Mouse (Mus musculus): ENCODE results near the gene Fgf12.

Fgf12 gene

DNA sequence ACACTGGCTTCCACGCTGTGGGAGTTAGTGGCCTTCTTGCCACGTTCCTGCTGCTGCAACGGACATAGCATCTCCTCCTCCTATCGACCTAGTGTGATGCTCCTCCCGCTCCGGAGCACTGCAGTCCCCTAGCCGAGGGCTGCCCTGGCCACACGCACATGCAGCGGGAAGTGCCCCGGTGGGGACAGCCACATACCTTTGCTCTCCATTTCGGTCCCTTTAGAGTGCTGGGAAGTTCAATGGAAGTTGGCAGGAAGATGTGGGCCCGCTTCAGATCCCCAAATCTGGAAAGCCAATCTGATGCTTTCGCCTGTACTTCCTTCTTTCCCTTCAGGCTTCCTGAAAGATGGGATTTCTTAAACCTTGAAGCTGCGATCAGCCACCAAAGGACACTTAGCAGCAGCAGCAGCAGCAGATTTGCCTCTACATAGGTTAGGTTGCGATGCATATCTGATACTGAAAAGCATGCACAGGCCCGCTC, at the start of gene Fgf12:
Gene Fgf12 (minus strand): TSS at position 431 of the 481 bp plus-strand sequence.
- DNase-seq (ENCODE audit: low read depth), result no peak

GRCm38 (mm10) chr16:28793115-28793514, 40.2 kb upstream of the Fgf12 start:
- DNase-seq (ENCODE audit: low read depth), result peak; percentile 63

DNA sequence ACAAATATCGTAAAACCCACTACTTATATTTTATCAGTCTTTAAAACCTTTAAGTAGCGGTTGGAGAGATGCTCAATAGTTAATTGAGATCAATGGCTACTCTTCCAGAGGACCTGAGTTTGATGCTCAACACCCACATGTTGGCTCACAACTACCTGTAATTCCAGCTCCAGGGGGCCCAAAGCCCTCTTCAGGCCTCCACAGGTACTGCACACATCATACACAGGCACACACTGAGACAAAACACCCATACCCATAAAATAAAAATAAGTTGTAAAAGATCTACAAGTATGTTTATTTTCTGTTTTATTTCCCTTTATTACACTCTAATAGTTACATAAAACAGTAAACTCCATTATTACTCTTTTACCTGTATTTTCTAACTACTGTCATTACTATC, 17.4 kb upstream of the Fgf12 start:
- no peak for DNase-seq (ENCODE audit: low read depth)

DNA sequence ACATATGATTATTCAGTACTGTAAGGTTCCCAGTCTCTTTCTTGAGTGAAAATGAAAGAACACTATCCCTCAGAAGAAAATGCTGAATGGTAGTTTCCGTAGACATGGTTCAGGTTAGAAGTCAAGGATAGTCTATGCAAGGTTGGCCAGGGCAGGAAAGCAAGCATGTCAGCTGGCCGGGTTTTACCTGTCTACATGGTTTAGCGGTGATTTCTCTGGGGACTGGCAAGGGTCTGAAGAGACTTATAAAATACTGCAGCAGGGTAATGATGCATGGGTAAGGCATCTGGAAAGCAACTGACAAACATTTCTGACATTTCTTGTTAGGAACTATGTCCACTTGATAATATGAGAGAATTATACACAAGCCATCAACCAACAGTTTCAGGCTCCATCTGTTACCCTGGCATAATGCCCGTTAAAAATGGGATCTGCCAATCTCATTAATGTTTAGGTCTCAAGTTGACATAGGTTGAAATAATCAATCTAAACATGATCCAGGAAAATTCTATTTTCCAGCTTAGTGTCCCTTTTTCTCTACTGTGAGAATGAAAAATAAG, 8.6 kb upstream of the Fgf12 start:
- no peak for DNase-seq (ENCODE audit: low read depth)

- no peak for DNase-seq (ENCODE audit: low read depth)
Observed at GRCm38 (mm10) chr16:28753124-28753917, 453 bp upstream of the Fgf12 start.

DNA sequence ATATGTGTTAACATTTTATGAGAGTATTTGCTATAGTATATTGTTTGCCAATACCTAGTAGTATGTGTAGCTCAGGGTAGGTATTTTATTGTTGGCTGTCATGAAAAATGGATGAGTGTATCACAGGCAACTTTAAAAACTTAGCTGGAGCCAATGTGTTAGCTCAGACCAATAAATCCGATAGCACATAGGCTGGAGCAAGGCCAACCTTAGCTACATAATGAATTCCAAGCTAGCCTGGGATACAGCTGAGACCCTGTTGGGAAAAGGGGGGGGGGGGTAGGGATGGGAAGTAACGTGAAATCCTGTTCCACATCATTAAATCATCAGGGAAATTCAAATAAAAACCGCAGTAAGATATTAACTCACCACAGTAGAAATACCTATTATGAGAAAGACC, 18.4 kb downstream of the Fgf12 start:
- DNase-seq (ENCODE audit: low read depth), result no peak

DNA sequence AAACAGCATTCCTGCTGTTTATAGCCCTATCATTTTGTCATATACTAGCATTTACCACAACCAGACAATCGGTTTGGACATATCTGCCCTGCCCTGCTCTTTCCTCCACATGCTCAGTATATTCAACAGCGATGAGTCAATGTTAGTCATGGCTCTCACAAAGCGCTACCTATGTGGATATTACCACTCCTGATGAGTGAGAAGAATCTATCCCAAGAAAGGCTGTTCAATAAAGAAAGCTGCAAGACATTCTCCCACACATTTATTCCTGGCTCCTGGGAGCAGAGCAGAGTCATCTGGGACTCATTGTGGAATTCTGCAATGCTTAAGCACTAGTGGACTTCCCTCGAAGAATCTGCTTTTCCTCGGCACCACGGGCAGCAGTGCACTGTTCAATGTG, 26.1 kb downstream of the Fgf12 start:
- DNase-seq (ENCODE audit: low read depth), result no peak

GRCm38 (mm10) chr16:28706623-28707022, 46.2 kb downstream of the Fgf12 start:
- no peak for DNase-seq (ENCODE audit: low read depth)

GRCm38 (mm10) chr16:28700346-28700745, 52.5 kb downstream of the Fgf12 start:
- no peak for DNase-seq (ENCODE audit: low read depth)

DNA sequence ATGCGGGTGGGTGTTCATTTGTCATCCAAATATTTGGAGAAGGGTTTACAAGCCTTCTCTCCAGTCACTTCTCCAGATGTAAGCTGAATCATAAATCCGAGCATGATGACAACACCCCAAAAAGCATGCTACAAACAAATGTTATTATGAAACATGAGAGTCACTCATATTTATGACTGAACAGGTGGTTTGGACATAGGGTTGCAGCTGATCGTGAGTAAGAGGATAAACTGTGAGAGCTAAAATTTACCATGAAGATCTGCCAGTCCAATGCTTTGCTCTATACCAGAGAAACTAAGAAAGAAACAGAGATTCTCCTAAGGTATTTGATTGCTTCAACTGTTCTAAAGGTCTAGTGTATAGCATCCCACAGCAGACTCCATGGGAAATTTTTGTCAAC, 56.0 kb downstream of the Fgf12 start:
- no peak for DNase-seq (ENCODE audit: low read depth)

- DNase-seq (ENCODE audit: low read depth), result peak; percentile 24
Observed at GRCm38 (mm10) chr16:28694113-28694899, 58.6 kb downstream of the Fgf12 start.

DNA sequence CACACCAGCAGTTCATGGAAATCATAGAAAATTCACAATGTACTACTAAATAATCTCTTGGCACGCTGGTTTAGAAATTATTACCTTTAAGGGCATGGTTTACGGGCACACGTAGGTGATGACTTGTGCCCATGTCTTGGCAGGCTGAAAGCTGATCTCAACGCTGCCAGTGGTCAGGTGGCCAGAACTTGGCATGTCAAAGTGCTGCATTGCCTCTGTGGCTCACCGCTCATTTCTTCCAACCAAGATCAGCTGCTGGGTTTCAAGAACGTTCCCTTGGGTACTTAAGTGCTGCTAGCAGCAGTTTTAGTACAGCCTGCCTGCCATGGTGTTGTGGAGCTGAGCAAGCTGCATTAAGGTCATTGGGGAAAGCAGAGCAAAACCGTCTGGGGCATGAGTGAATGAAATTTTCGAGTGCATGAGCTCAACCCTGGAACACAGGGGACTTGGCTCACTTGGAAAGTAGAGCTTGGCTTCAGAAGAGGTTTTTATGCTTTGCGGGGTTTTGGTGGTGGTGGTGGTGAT, 63.9 kb downstream of the Fgf12 start:
- no peak for DNase-seq (ENCODE audit: low read depth)

DNA sequence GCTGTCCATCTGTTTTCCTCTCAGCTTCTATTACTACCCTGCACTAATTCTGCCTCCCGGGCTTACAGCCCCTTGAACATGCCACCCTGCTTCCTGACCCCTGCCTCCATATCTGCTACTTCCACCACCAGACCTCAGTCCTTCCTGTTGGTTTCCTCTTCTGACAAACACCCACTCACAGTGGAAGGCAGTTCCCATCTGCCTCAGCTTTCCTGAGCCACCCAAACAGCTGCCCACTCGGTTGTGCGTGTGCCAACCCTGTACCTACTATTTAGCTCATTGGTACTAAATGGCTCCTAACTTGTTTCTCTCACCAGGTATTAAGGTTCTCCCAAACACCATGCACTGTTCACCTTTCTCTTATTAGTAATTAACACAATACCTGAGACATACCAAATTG, 71.2 kb downstream of the Fgf12 start:
- DNase-seq (ENCODE audit: low read depth), result no peak

- no peak for DNase-seq (ENCODE audit: low read depth)
Observed at GRCm38 (mm10) chr16:28668815-28669347, 84.0 kb downstream of the Fgf12 start.

- no peak for DNase-seq (ENCODE audit: low read depth)
Observed at GRCm38 (mm10) chr16:28652640-28653039, 100.2 kb downstream of the Fgf12 start.

DNA sequence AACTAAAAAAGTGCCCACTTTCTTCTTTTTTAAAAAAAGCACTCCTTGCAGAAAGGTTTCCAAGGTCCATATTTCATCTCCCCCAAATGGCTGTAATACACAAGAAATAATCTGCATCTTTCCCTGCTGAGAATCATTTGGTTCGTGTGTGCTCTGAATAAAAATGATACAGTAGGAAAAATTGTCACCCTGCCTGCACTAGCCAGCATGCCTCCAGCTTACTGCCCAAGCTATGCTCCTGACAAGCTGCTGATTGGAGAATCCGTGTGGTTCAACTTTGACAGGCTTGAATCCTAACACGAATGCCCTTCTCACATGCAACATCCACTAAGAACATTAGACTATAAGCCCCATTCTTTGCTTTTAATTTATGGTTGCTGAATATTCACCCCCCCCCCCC, 102.3 kb downstream of the Fgf12 start:
- no peak for DNase-seq (ENCODE audit: low read depth)

DNA sequence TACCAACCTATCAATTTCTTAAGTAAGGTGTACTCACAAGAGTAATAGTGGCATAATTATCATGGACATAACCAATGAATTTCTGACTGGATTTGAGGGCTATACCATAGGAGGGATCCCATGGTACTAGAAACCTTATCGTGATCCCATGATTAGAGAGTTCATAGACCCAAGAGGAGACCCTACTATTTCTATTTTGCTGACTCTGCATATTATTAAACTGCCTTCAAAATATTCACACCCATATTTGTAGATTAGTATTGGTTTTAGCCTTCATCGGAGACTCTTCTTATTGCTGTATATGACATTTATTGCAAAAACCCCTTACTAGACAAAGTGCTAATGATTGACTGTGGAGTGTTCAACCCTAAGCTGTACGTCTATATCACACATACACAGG, 107.8 kb downstream of the Fgf12 start:
- no peak for DNase-seq (ENCODE audit: low read depth)

GRCm38 (mm10) chr16:28631721-28632120, 121.1 kb downstream of the Fgf12 start:
- no peak for DNase-seq (ENCODE audit: low read depth)

GRCm38 (mm10) chr16:28630771-28631484, 121.9 kb downstream of the Fgf12 start:
- DNase-seq (ENCODE audit: low read depth), result no peak

DNA sequence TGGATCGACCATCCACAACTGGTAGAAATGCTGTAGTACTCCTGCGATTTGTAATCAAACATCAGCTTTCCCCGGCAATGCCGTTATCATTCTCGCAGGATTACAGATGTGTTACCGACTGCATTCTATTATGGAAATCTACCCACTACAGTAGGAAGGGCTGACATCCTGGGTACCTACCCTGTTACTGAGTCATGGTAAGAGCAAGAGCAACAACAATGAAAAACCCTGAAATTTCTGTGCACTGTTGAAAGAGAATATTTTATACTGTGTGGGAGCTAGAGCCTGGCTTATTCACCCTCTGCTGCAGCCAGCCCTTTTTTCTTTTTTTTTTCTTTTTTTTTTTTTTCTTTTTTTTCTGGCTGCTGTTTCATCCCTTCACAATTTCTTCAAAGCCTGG, 126.6 kb downstream of the Fgf12 start:
- DNase-seq (ENCODE audit: low read depth), result no peak

DNA sequence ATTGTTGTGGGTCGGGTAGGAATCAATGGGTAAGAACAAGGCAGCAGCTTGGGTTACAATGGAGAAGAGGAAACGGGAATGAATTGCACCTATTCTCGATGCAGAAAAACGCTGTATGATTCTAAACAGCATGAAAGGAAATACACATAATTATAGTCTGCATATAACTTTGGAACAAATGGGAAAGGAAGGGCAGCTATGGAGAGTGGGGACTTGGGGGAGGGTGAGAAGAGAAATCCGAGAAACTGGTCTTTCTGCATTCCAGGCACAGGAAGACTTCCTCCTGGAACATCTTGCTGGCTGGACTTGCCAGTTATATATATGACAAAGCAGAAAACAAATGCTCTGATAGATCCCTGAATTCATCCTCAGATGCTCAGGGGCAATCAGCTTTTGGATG, 127.2 kb downstream of the Fgf12 start:
- DNase-seq (ENCODE audit: low read depth), result no peak

DNA sequence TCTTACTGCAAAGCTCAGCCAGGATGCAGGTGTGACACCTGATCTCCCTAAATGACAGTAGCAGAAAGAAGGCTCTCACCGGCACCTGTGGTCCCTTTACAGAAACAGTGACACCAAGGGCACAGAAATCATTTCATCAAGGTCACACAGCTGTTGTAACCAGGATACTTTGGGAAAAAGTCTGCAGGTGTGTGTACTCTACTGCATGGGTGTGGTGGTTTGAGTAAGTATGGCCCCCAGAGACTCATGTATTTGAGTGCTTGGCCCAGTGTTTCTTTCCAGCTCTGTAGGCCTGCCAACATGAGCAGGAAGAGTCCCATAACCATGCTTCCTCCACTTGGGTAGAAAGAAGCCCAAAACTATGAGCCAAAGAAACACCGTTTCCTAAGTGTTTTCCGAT, 138.5 kb downstream of the Fgf12 start:
- no peak for DNase-seq (ENCODE audit: low read depth)
